Mouse (Mus musculus) bone marrow, adult 2 months (tissue): Measurements from ENCODE around the gene Gm19426.

Experiments
- CTCF ChIP-seq: fragments of 200-500 bp; IDR thresholded peaks from 2 replicates; pipeline ENCODE4 v1.5.1; 2011; ENCODE audit warnings: low read length, control low read depth; ENCODE audit not compliant: control insufficient read depth, insufficient read depth
- POLR2A ChIP-seq: fragments of 200-500 bp; IDR thresholded peaks from 2 replicates; pipeline ENCODE4 v1.6.1; 2011; ENCODE audit warnings: low read depth, mild to moderate bottlenecking, control low read depth, low read length, borderline replicate concordance; ENCODE audit not compliant: control insufficient read depth

GRCm38 (mm10) chr2:84731206-84731605, 12.2 kb downstream of the Gm19426 start:
- TF ChIP-seq CTCF, result no peak
- no peak for TF ChIP-seq POLR2A
